Mouse (Mus musculus): Measurements from ENCODE around the gene Inca1.

GRCm38 (mm10) chr11:70702781-70703180, 2.8 kb upstream of the Inca1 start:
- TF ChIP-seq CTCF (IDR thresholded peaks at IDR 0.05; ENCODE audit: borderline replicate concordance, insufficient read depth, low read depth, low read length) (no peak), POLR2A (IDR thresholded peaks at IDR 0.05; ENCODE audit: borderline replicate concordance, insufficient read depth, low read length) (no peak)

Data from cerebellum, adult 2 months (tissue).